Mouse (Mus musculus) stomach, postnatal 0 days (tissue): ENCODE data around the gene Fbf1. TPM values are rescaled to one million over a fixed set of nuclear protein-coding genes. Genes with fewer than 3 reads are reported as not detected.
A peak's percentile ranks its signal among the peaks of the same experiment; 100 is the strongest.

Experiments used
- ATAC-seq: fragments of 200-750 bp; cut with Nextera tagmentation; 2 replicates; pipeline ENCODE4 v1.8.0; 2017; ENCODE audit not compliant: low FRiP score, low TSS enrichment
- DNase-seq: peaks from one replicate; pipeline ENCODE4 v3.0.0-alpha.2; 2016; ENCODE audit warnings: low spot score
- H3K27ac ChIP-seq: fragments of 300-500 bp; sonication (generic); replicated peaks from 2 replicates; pipeline ENCODE4 v1.5.1; 2014; ENCODE audit warnings: mild to moderate bottlenecking, control low read depth
- H3K27me3 ChIP-seq: fragments of 300-500 bp; sonication (generic); 2 replicates; pipeline ENCODE4 v1.6.1; 2014; ENCODE audit warnings: low read length; ENCODE audit not compliant: control insufficient read depth, insufficient read depth
- H3K36me3 ChIP-seq: fragments of 300-500 bp; sonication (generic); 2 replicates; pipeline ENCODE4 v1.6.1; 2014; ENCODE audit warnings: low read length, mixed read lengths; ENCODE audit not compliant: control insufficient read depth, insufficient read depth
- H3K4me1 ChIP-seq: fragments of 300-500 bp; sonication (generic); replicated peaks from 2 replicates; pipeline ENCODE4 v1.6.1; 2014; ENCODE audit warnings: antibody characterized with exemption; ENCODE audit not compliant: control insufficient read depth, insufficient read depth
- H3K4me2 ChIP-seq: fragments of 300-500 bp; sonication (generic); replicated peaks from 2 replicates; pipeline ENCODE4 v1.6.1; 2014; ENCODE audit warnings: low read depth, mild to moderate bottlenecking, control low read depth, moderate library complexity
- H3K4me3 ChIP-seq: fragments of 300-500 bp; sonication (generic); 2 replicates; pipeline ENCODE4 v1.5.1; 2014; ENCODE audit warnings: low read depth, low read length, control low read depth
- H3K9ac ChIP-seq: fragments of 300-500 bp; sonication (generic); 2 replicates; pipeline ENCODE4 v1.6.1; 2014; ENCODE audit warnings: mild to moderate bottlenecking, low read length, control low read depth, mixed read lengths
- H3K9me3 ChIP-seq: fragments of 300-500 bp; sonication (generic); 2 replicates; pipeline ENCODE4 v1.6.1; 2016; ENCODE audit warnings: low read length; ENCODE audit not compliant: control insufficient read depth
- CTCF ChIP-seq: IDR thresholded peaks from 2 replicates; pipeline ENCODE4 v1.5.1; 2016; ENCODE audit warnings: antibody characterized with exemption, low read depth, mild to moderate bottlenecking, moderate library complexity
- EP300 ChIP-seq: optimal IDR thresholded peaks from 2 replicates; pipeline ENCODE3; 2016; ENCODE audit warnings: antibody characterized with exemption
- WGBS: fragments of 180-500 bp; shearing (Covaris S2); extraction: QIAGEN DNeasy Blood & Tissue Kit; methylation state at CpG from one replicate; pipeline ENCODE4 v1.1.7; 2014; 5-methylcytosine and 5-hydroxymethylcytosine counted together
- polyA plus RNA-seq: library from polyadenylated mRNA; unstranded; fragments of >200 nt; fragmentation: Nextera tagmentation; extraction: Ambion mirVana; gene quantifications from 2 replicates; pipeline ENCODE4 v1.2.1, GENCODE M21; 2015

The Fbf1 gene
- polyA plus RNA-seq, 1 experiment from 2014 or later, result 8.0 TPM

GRCm38 (mm10) chr11:116132366-116133333, 35.3 kb downstream of the Fbf1 start:
- no peak overlapping the region for H3K27ac ChIP-seq
- ATAC-seq, result no peak
- no peak overlapping the region for H3K4me3 ChIP-seq
- H3K36me3 ChIP-seq, result peaks cover 2% of the 10 kb centered on the region; the same call in 1 of the 2 replicates
- no peaks in the 10 kb centered on the region for H3K9me3 ChIP-seq
- WGBS, result 76% methylated on average over 16 of the region's 16 CpGs
- peak; percentile 69 for TF ChIP-seq CTCF
- TF ChIP-seq EP300, result no peak
- H3K9ac ChIP-seq, result no peak overlapping the region; the same call in 1 of the 2 replicates
- H3K4me1 ChIP-seq, result peaks cover 8% of the 10 kb centered on the region
- H3K27me3 ChIP-seq, result no peaks in the 10 kb centered on the region
- DNase-seq, result peak; percentile 33
- H3K4me2 ChIP-seq, result no peak overlapping the region

DNA sequence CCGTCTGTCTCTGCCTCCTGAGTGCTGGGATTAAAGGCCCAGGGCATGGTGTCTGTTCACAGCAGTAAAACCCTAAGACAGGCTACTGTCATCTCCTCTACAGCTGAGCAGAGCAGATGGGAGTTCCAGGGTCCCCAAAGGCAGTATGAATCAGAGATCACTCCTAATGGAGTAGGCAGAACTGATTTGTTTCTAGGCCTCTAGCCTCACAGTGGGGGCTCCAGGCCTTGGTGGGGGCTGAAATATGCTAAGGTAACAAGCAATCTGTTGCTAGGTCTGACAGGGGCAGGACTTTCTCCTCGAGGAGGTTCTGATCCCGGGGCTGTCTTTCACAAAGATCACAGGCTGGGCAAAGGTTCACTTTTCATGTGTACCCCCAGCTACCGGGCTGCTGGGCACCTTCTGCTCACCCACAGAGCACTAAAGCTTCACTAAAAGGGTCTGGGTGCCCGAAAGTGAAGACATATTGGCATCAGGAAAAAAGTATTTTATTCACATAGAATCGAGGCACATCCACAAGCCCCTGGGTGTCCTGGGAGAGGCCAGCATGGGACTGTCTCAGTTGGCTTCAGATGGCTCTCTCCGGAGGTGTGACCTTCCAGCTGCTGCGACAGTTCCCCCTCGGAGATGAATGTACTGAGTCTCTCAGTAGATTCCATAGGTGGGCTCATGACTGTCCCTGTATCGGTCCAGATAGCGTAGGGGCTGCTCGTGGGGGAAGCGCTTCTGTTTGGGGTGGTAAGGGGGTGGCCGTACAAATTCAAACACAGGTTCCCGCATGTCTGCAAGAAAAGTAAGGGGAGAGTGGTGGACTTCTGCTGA, 36.4 kb downstream of the Fbf1 start:
- ATAC-seq (no peak), DNase-seq (no peak)
- Histone ChIP-seq H3K9me3 (no peaks in the 10 kb centered on the region), H3K4me3 (peak overlapping the region; percentile 65), H3K27ac (peak overlapping the region; percentile 97), H3K9ac (peak overlapping the region; percentile 76; the same call in 1 of the 2 replicates), H3K36me3 (peaks cover 2% of the 10 kb centered on the region; the same call in 1 of the 2 replicates), H3K27me3 (no peaks in the 10 kb centered on the region), H3K4me1 (peaks cover 11% of the 10 kb centered on the region), H3K4me2 (peak overlapping the region; percentile 69)
- WGBS, result 80% methylated on average over 15 of the region's 15 CpGs
- TF ChIP-seq EP300 (no peak), CTCF (no peak)

DNA sequence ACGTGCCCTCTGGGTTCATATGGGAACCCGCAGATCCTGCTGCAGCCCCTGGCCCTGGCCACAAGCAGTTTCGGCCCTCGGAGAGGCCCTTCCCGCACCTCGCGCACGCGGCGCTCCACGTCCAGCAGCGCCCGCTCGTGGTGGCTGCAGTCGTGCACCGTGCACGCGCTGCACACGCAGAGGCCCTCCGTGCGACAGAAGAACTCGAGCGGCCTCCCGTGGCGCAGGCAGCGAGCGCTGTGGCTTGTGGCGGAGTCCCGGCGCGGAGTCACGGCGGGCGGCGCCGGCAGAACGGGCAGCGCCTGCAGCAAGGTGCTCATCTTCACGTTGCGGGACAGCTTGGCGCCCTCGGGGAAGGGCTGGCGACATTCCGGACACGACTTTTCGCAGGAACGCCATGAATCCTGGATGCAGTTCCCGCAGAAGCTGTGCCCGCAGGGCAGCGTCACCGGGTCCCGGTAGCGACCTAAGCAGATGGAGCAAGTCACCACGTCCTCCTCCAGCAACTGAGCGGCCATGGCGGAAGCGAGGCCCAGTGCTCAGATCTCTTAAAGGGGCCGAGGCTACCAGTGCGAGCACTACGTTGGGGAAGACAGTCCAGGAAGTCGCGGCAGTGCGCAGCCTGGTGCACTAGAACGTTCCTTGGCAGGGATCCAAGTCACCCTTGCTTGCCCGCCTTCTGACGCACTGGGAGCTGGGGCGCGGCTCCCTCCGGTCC, 37.3 kb downstream of the Fbf1 start, which contains the start of gene Trim65:
TSS of gene Trim65 (minus strand) at position 641 of the 718 bp plus-strand sequence.
- Histone ChIP-seq H3K4me1 (peaks cover 11% of the 10 kb centered on the region), H3K36me3 (peaks cover 6% of the 10 kb centered on the region; the same call in 1 of the 2 replicates), H3K9me3 (no peaks in the 10 kb centered on the region), H3K4me2 (peak within 1 kb of the TSS; percentile 69), H3K27ac (peak within 1 kb of the TSS; percentile 97), H3K9ac (peak within 1 kb of the TSS; percentile 76), H3K4me3 (peak within 1 kb of the TSS; percentile 65), H3K27me3 (no peaks in the 10 kb centered on the region)
- DNase-seq (peak; percentile 94), ATAC-seq (peak; percentile 83)
- peak; percentile 100 for TF ChIP-seq CTCF
- TF ChIP-seq EP300, result no peak
- WGBS, result under 1% methylated on average over 68 of the region's 69 CpGs

DNA sequence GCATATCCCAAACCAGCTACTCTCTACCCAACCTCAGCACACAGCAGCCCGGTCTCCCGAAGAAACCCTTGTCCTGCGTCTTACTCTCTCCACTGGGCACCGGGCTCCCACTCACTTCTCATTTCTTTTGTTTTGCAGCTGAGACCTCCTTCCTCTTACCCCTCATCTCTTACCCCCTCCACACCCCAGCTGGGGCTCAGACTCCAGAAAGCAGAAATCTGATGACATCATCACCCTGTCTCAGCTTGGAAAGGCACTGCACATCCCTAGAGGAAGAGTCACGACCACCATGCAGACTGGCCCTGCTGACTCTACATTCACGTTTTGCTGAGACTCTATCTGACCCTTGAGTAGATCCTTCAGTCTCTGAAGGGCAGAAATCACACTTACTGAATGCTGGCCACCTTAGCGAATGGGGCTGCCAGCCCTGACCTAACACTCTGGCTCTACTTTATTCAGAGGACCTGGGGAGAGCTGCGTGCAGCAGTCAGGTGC, 37.9 kb downstream of the Fbf1 start:
- 0 out of 2 replicates have a peak, but pooled peaks have one; percentile 0 for ATAC-seq
- WGBS, result 36% methylated on average over 8 of the region's 8 CpGs

More for the DNA sequence above, 37.9 kb downstream of the Fbf1 start:
- H3K4me2 ChIP-seq, result peak overlapping the region; percentile 69
- H3K27me3 ChIP-seq, result no peaks in the 10 kb centered on the region
- no peak for TF ChIP-seq EP300
- TF ChIP-seq CTCF, result no peak
- H3K4me1 ChIP-seq, result peaks cover 11% of the 10 kb centered on the region
- peak overlapping the region; percentile 97 for H3K27ac ChIP-seq
- no peaks in the 10 kb centered on the region for H3K9me3 ChIP-seq
- peak; percentile 23 for DNase-seq
- H3K9ac ChIP-seq, result peak overlapping the region; percentile 76
- H3K36me3 ChIP-seq, result peaks cover 6% of the 10 kb centered on the region; the same call in 1 of the 2 replicates
- H3K4me3 ChIP-seq, result peak overlapping the region; percentile 65
